Mouse (Mus musculus): ENCODE data around the gene 0610010F05Rik.

The 0610010F05Rik gene

DNA sequence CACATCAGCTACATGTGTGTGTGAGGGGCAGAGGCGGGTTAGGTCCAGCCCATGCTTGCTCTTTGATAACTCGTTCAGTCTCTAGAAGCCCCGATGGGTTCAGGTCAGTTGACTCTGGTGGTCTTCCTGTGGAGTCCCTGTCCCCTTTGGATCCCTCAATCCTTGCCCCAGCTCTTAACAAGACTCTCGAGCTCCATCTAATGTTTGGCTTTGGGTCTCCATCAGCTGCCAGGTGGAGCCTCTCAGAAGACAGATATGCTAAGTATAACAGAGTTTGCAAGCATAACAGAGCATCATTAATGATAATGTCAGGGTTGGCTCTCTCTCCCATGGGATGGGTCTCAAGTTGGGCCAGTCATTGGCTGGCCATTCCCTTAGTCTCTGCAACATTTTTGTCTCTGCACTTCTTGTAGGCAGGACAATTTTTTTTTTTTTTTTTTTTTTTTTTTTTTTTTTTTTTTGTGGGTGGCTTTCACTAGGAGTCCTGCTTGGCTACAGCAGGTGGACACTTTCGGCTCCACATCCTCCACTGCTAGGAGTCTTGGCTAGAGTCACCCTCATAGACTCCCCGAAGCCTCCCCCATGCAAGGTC lies 76.3 kb downstream of the 0610010F05Rik start:
- no peak for DNase-seq

DNA sequence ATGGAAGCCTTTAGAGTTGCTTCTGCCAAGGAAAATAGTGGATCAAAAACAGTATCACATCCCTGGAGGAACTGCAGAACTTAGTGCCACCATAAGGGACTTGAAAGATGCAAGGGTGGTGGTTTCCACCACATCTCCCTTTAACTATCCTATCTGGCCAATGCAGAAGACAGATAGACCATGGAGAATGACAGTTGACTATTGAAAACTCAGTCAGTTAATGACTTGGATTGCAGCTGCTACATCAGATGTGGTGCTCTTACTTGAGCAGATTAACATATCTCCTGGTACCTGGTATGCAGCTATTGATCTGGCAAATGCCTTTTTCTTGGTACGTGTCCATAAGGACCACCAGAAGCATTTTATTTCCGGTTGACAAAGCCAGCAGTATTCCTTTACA lies 96.0 kb downstream of the 0610010F05Rik start:
- no peak for DNase-seq

DNA sequence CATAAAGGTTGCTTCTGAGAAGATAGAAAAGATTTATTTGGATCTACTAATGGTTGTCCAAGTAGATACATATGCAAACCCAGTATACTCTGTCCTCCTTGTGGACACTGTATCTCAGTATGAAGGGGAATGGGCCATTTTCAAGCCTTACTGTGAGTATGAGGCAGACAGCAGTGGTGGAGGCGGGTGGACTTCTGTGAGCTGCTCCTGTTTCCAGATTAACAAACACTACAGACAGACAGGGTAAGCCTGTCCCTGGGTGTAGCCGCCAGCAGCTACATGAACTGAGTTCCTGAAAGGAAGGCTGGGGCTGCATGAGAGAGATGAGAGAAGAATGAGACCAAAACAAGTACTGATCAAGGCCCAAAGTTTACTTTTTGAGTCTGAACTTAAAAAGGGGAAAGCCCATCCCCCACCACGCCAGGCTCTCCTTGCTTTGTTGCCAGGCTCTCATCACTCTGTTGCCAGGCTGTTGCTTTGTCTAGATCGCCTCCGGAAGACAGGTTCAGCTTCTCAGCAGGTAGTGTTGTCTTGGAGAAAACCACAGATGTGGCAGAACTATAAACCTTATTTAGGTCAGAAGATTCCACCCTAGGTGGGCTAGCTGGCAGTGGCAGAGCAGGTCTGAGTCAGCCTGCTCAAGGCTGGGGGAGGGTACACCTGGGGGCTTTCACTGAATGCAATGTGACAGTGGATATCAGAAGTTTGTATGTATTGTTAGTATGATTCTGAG lies 112.8 kb downstream of the 0610010F05Rik start, which contains the start of gene 1700093K21Rik:
1700093K21Rik (minus strand) TSS at position 683 of the 733 bp plus-strand sequence.
- DNase-seq = no peak

DNA sequence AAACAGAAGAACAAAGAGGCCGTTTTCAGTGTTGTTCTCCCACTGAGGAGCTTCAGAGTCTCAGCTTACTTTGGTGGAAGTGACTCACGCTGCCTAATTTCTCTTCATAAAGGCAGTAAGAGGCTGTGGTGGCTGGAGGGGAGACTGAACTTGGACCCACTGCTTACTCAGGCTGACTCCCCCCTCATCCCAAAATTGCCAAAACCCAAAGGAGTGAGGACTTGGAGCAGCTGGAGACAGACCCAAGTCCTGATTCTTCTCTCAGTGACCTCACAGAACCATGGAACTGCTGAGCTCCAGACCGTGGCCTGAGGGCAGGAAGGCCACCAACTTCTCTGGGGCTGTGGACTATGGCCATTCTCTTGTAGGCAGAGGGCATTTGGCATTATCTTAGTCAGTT lies 114.5 kb downstream of the 0610010F05Rik start:
- DNase-seq = no peak

DNA sequence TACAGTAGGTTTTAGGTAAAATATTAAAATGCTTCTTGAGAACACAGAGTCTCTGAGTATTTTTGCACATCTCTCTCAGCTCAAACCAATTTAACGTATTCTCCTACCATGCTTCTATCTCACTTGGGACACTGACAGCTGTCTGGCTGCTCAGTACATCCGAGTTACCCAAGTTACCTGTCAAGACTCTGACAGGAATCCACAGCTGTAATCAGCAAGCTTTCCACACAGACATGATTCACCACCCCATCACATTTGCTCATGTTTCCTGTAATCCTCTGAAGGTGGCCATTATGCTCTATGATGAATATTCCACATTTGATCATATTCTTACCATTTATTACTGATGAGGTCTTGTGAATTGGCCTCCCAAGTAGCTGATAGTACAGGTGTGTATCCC lies 118.1 kb downstream of the 0610010F05Rik start:
- no peak for DNase-seq

All from kidney, adult 11 months (tissue).